Mouse (Mus musculus) neural tube, embryonic 11.5 days (tissue): ENCODE results near the gene Adarb2. TPM values are rescaled to one million over a fixed set of nuclear protein-coding genes. Genes with fewer than 3 reads are reported as not detected.

Experiments
- ATAC-seq: fragments of 200-750 bp; cut with Nextera tagmentation; 2 replicates; pipeline ENCODE4 v1.8.0; 2017; ENCODE audit warnings: moderate number of reproducible peaks, mild to moderate bottlenecking, moderate TSS enrichment, moderate library complexity; ENCODE audit not compliant: insufficient read depth, low FRiP score, low TSS enrichment
- DNase-seq: peaks from one replicate; pipeline ENCODE4 v3.0.0-alpha.2; 2015; ENCODE audit warnings: low spot score
- H3K27ac ChIP-seq: fragments of 300-500 bp; sonication (generic); 2 replicates; pipeline ENCODE4 v1.5.1; 2014; ENCODE audit warnings: low read depth, mild to moderate bottlenecking, low read length
- H3K27me3 ChIP-seq: fragments of 300-500 bp; sonication (generic); 2 replicates; pipeline ENCODE4 v1.6.1; 2014; ENCODE audit warnings: mild to moderate bottlenecking, low read length, mixed read lengths; ENCODE audit not compliant: control insufficient read depth, insufficient read depth
- H3K36me3 ChIP-seq: fragments of 300-500 bp; sonication (generic); 2 replicates; pipeline ENCODE4 v1.6.1; 2014; ENCODE audit warnings: mild to moderate bottlenecking, low read length, moderate library complexity, mixed read lengths; ENCODE audit not compliant: control insufficient read depth, insufficient read depth
- H3K4me1 ChIP-seq: fragments of 300-500 bp; sonication (generic); 2 replicates; pipeline ENCODE4 v1.6.1; 2014; ENCODE audit warnings: low read length, mixed read lengths; ENCODE audit not compliant: control insufficient read depth, insufficient read depth
- H3K4me2 ChIP-seq: fragments of 300-500 bp; sonication (generic); 2 replicates; pipeline ENCODE4 v1.6.1; 2014; ENCODE audit warnings: low read depth, mild to moderate bottlenecking, moderate library complexity
- H3K4me3 ChIP-seq: fragments of 300-500 bp; sonication (generic); 2 replicates; pipeline ENCODE4 v1.5.1; 2014; ENCODE audit warnings: low read depth, low read length
- H3K9ac ChIP-seq: fragments of 300-500 bp; sonication (generic); 2 replicates; pipeline ENCODE4 v1.6.1; 2014; ENCODE audit warnings: mild to moderate bottlenecking, low read length
- H3K9me3 ChIP-seq: fragments of 300-500 bp; sonication (generic); 2 replicates; pipeline ENCODE4 v1.6.1; 2016; ENCODE audit warnings: low read length; ENCODE audit not compliant: control insufficient read depth
- WGBS: fragments of 180-500 bp; shearing (Covaris S2); extraction: QIAGEN DNeasy Blood & Tissue Kit; methylation state at CpG from one replicate; pipeline ENCODE4 v1.1.7; 2014; 5-methylcytosine and 5-hydroxymethylcytosine counted together
- polyA plus RNA-seq: library from polyadenylated mRNA; unstranded; fragments of >200 nt; fragmentation: Nextera tagmentation; extraction: Ambion mirVana; gene quantifications from 2 replicates; pipeline ENCODE4 v1.2.1, GENCODE M21; 2014

Adarb2 gene
- polyA plus RNA-seq, 1 experiment from 2014 or later, result 5.0 TPM

- H3K4me1 ChIP-seq, result peaks cover 4% of the 10 kb centered on the region; the same call in 1 of the 2 replicates
- H3K27ac ChIP-seq, result no peak overlapping the region
- ATAC-seq (peak; percentile 70), DNase-seq (peak; percentile 54)
- H3K9ac ChIP-seq, result no peak overlapping the region
- no peak overlapping the region for H3K4me3 ChIP-seq
- no peaks in the 10 kb centered on the region for H3K36me3 ChIP-seq
- H3K9me3 ChIP-seq, result no peaks in the 10 kb centered on the region
- no peak overlapping the region for H3K4me2 ChIP-seq
- 38% methylated on average over 5 of the region's 5 CpGs for WGBS
- H3K27me3 ChIP-seq, result no peaks in the 10 kb centered on the region
Observed at GRCm38 (mm10) chr13:8248016-8248667, 45.5 kb downstream of the Adarb2 start.

GRCm38 (mm10) chr13:8272158-8272945, 69.7 kb downstream of the Adarb2 start:
- no peak overlapping the region for H3K4me3 ChIP-seq
- no peaks in the 10 kb centered on the region for H3K36me3 ChIP-seq
- no peak overlapping the region for H3K4me2 ChIP-seq
- no peaks in the 10 kb centered on the region for H3K4me1 ChIP-seq
- DNase-seq (no peak), ATAC-seq (no peak)
- no peaks in the 10 kb centered on the region for H3K27me3 ChIP-seq
- no peak overlapping the region for H3K9ac ChIP-seq
- no peak overlapping the region for H3K27ac ChIP-seq
- H3K9me3 ChIP-seq, result no peaks in the 10 kb centered on the region
- WGBS, result 83% methylated on average over 4 of the region's 4 CpGs

GRCm38 (mm10) chr13:8283116-8283515, 80.5 kb downstream of the Adarb2 start:
- WGBS, result 91% methylated on average over 2 of the region's 2 CpGs
- Histone ChIP-seq H3K9me3 (no peaks in the 10 kb centered on the region), H3K4me2 (no peak overlapping the region), H3K9ac (no peak overlapping the region), H3K27me3 (no peaks in the 10 kb centered on the region), H3K4me3 (no peak overlapping the region), H3K36me3 (no peaks in the 10 kb centered on the region), H3K27ac (no peak overlapping the region), H3K4me1 (no peaks in the 10 kb centered on the region)
- no peak for ATAC-seq
- DNase-seq, result no peak

- WGBS, result 50% methylated on average over 5 of the region's 5 CpGs
- H3K36me3 ChIP-seq, result no peaks in the 10 kb centered on the region
Observed at GRCm38 (mm10) chr13:8316347-8317141, 113.9 kb downstream of the Adarb2 start.

DNA sequence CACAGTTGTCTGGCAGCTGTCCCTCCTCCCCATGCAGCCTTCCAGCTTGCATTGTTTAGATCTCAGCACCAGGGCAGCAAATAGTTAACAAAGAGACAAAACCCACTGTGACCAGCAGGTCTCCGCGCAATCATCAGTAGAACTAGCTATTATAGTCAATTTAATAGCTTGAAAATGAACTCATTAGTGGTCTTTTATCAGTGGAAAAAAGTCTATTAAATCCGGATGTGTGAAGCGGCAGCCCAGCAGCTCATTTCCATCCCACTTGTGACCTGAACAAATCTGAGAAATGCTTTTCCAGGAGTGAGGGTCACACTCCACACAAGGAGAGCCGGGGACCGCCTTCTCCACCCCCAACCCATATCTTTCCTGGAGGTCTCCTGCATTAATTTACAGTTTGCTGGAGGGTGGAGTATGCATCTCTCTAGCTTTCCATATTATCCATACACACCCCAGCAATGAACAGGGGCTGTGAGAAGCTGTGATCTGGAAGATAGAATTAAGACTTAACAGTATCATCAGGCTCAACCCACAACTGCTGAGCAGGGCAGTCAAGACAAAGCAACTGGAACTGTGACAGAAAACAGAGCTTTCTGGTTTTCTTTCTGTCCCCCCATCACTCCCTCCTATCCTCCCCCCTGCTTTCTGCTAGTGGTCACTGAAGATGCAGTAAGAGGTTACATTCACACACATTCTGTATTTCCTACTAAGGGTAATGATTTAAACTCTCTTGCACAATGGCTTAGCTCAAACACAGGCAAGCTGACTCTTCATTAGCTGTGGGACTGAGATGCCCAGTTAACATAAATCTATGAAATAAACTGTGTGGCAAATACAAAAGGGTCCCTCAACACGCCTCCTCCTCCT, 131.2 kb downstream of the Adarb2 start:
- peak; percentile 49 for DNase-seq
- ATAC-seq, result peak; percentile 70
- H3K9me3 ChIP-seq, result no peaks in the 10 kb centered on the region
- H3K27ac ChIP-seq, result peak overlapping the region; percentile 29; the same call in 1 of the 2 replicates
- no peak overlapping the region for H3K4me3 ChIP-seq
- H3K4me1 ChIP-seq, result 0 out of 2 replicates have a peak, but pooled peaks cover 3% of the 10 kb centered on the region
- WGBS, result 30% methylated on average over 7 of the region's 7 CpGs
- H3K36me3 ChIP-seq, result no peaks in the 10 kb centered on the region
- no peak overlapping the region for H3K4me2 ChIP-seq
- no peaks in the 10 kb centered on the region for H3K27me3 ChIP-seq
- no peak overlapping the region for H3K9ac ChIP-seq

More at GRCm38 (mm10) chr13:8316347-8317141, 113.9 kb downstream of the Adarb2 start:
- Histone ChIP-seq H3K27ac (no peak overlapping the region), H3K9ac (no peak overlapping the region), H3K4me1 (no peaks in the 10 kb centered on the region), H3K27me3 (no peaks in the 10 kb centered on the region), H3K4me3 (no peak overlapping the region), H3K4me2 (no peak overlapping the region), H3K9me3 (no peaks in the 10 kb centered on the region)
- DNase-seq, result no peak
- ATAC-seq, result no peak

- Histone ChIP-seq H3K9ac (no peak overlapping the region), H3K27ac (0 out of 2 replicates have a peak overlapping the region, but pooled peaks have one; percentile 29)
Observed at GRCm38 (mm10) chr13:8334580-8334979, 131.9 kb downstream of the Adarb2 start.

DNA sequence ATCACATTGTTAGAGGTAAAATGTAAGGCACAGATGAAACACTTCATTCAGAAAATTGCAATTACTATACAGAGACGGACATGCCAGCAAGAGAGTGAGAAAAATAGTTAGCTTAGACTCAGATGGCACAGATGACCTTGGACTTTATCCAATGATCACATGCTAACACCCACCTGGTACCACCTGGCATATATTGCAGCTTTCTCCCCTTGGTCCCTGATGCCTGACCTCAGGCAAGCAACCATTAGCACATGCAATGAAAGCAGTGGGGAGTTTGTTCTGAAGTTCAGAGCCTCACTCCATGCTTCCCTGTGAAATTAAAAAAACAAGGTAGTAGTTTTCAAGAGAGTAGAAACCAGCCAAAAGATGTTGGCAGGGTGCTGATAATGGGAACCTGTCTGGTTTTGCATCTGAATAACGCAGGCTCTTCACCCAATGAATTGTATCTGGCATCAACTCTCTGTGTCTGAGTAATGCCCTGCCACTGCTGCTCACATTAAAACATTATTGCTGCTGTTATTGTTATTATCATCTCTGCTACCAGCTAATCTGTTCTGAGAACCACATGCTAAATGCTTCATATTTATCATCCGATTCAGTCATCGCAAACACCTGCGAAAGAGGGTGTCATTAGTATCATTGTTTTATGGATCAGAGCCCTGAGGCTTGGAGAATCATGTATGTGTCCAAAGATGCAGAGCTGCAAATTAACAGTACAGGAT, 138.6 kb downstream of the Adarb2 start:
- no peak overlapping the region for H3K9ac ChIP-seq
- 75% methylated on average over 5 of the region's 5 CpGs for WGBS
- H3K36me3 ChIP-seq, result no peaks in the 10 kb centered on the region
- ATAC-seq, result no peak
- no peaks in the 10 kb centered on the region for H3K9me3 ChIP-seq
- H3K27me3 ChIP-seq, result no peaks in the 10 kb centered on the region
- no peaks in the 10 kb centered on the region for H3K4me1 ChIP-seq
- no peak overlapping the region for H3K4me3 ChIP-seq
- H3K27ac ChIP-seq, result no peak overlapping the region
- DNase-seq, result no peak
- no peak overlapping the region for H3K4me2 ChIP-seq

More at GRCm38 (mm10) chr13:8334580-8334979, 131.9 kb downstream of the Adarb2 start:
- no peak overlapping the region for H3K4me3 ChIP-seq
- no peak; the same call in 1 of the 2 replicates for ATAC-seq
- H3K4me1 ChIP-seq, result 0 out of 2 replicates have a peak, but pooled peaks cover 3% of the 10 kb centered on the region
- H3K27me3 ChIP-seq, result no peaks in the 10 kb centered on the region
- 68% methylated on average over 4 of the region's 4 CpGs for WGBS
- H3K9me3 ChIP-seq, result no peaks in the 10 kb centered on the region
- no peak for DNase-seq
- no peak overlapping the region for H3K4me2 ChIP-seq
- no peaks in the 10 kb centered on the region for H3K36me3 ChIP-seq
